Mouse (Mus musculus): Measurements from ENCODE around the gene Ivd. TPM values are rescaled to one million over a fixed set of nuclear protein-coding genes. Genes with fewer than 3 reads are reported as not detected.
A peak's percentile ranks its signal among the peaks of the same experiment; 100 is the strongest.

Ivd gene
- total and polyA plus RNA-seq, 3 experiments: 25.5 to 29.3 (median 27.6) TPM

DNA sequence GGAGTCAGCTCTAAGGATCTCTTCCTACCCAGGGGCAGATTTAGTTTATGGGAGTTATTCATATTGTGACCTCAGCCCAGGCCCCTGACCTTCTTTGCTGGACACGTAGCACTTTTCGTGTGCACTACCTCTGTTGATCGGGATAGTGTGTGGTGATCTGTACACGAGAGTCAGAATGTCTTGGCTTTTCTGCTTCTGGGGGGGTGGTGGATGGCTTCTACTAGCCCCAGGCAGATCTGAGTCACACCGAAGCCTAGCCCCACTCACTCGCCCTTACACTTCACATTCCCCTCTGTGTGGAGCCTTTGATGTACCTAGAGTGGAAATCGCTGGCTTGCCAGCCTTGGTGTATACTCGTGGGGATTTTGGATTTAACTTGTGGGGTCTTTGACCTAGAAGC lies 51.0 kb downstream of the Ivd start:
- in situ Hi-C loops (cut with MboI; ENCODE audit: low pct_ligation_motif_present, low pct_unique_long_range_greater_than_20kb, low sequenced_read_pairs): loop anchor here (5.0 kb wide), 1 partner anchor 65 kb away; no protein-coding TSS in a partner anchor
- no peak overlapping the region for H3K27ac ChIP-seq (ENCODE audit: insufficient read depth, low read depth)

DNA sequence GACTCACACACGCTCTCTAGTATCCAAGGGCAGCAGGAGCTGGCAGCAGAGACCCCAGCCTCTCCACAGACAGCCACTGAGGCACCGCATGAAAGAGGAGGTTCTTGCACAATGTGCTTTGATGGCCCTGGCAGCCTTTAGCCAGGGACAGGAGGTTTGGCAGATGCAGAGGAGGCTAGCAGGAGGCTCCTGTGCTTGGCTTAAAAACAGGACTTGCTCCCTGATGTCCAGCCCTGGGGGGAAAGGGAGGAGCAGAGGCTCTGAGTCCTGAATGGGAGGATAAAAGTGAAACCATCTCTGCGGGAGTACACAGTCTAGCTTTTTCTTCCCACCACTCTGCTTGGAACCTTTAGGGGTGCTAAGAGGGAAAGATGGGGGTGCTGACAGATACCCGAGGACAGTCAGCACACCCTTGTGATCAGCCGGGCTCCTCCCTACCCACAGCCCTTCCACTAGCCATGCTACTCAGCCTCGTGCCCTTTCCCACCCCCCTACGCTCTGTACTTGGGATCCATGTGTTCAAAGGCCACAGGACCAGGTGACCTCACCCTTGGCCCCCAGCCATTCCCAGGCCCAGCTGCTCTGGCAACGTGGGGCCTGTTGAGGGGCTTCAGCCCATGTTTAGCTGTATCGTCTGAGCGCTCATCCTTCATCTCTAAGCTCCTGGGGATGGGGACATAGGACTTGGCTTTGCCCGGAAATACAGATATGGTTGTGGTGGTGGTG lies 52.0 kb downstream of the Ivd start:
- H3K4me2 ChIP-seq (ENCODE audit: insufficient read depth, low read depth, poor library complexity, severe bottlenecking): no peak overlapping the region
- in situ Hi-C loops (cut with MboI; ENCODE audit: low pct_ligation_motif_present, low pct_unique_long_range_greater_than_20kb, low sequenced_read_pairs) (loop anchor here (5.0 kb wide), 1 partner anchor 64 kb away; no protein-coding TSS in a partner anchor), dilution Hi-C loops (cut with MboI; ENCODE audit: extremely low pct_ligation_motif_present, extremely low pct_unique_long_range_greater_than_20kb, low sequenced_read_pairs) (no loop called here)

More for the DNA sequence above, 51.0 kb downstream of the Ivd start:
- Histone ChIP-seq H3K4me3 (replicated peaks in 1 of 3; ENCODE audit: low read depth in 2 of 3, low read length in 2 of 3, poor library complexity in 1 of 3) (no peak overlapping the region), H3K9me3 (replicated peaks; ENCODE audit: low read length) (no peaks in the 10 kb centered on the region), H3K36me3 (replicated peaks in 1 of 2; ENCODE audit: control insufficient read depth in 1 of 2, insufficient read depth in 1 of 2, low read length in 1 of 2) (peaks cover 15 to 51% of the 10 kb centered on the region in 2 experiments), H3K4me2 (ENCODE audit: insufficient read depth, low read depth, poor library complexity, severe bottlenecking) (no peak overlapping the region), H3K27me3 (replicated peaks) (no peaks in the 10 kb centered on the region), H3K9ac (ENCODE audit: insufficient read depth, low read depth) (no peak overlapping the region), H3K79me2 (replicated peaks; ENCODE audit: control insufficient read depth, extremely low read depth, insufficient read depth, poor library complexity, severe bottlenecking) (peaks cover 99% of the 10 kb centered on the region), H3K4me1 (ENCODE audit: control insufficient read depth in 1 of 2, insufficient read depth in 2 of 2) (peaks cover 76 to 98% of the 10 kb centered on the region in 2 experiments)
- TF ChIP-seq BHLHE40 (IDR thresholded peaks at IDR 0.05; ENCODE audit: low read depth, low read length) (no peak), ZMIZ1 (IDR thresholded peaks at IDR 0.05; ENCODE audit: low read depth, low read length) (no peak), HCFC1 (IDR thresholded peaks at IDR 0.05; ENCODE audit: low read depth, low read length) (no peak), USF2 (conservative IDR thresholded peaks at IDR 0.05; ENCODE audit: low read depth, low read length) (no peak), GABPA (IDR thresholded peaks at IDR 0.05; ENCODE audit: insufficient replicate concordance, low read depth, low read length) (no peak), SMC3 (IDR thresholded peaks at IDR 0.05; ENCODE audit: low read depth, low read length) (no peak), ZKSCAN1 (IDR thresholded peaks at IDR 0.05; ENCODE audit: borderline replicate concordance, low read depth, low read length) (no peak)
- dilution Hi-C loops (cut with MboI; ENCODE audit: extremely low pct_ligation_motif_present, extremely low pct_unique_long_range_greater_than_20kb, low sequenced_read_pairs): no loop called here
- no peak for DNase-seq (ENCODE audit: extremely low read depth)

DNA sequence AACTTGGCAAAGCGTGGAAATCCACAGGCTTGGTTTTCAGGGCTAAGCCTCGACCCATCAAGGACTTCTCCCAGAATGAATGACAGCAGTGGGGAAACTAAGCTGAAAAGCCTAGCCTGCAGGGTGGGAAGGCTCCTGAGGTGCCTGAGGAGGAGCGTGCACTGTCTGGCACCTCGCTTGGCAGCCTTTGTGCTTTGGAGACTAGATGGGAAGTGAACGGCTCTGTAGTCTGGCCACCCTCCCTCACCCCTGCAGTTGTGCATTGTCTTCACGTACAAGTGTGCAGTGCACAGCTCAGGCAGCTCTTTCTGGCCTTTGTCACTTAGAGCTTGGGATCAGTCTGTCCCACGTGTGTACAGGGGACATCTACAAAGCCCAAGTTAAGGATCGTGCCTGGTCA lies 52.9 kb downstream of the Ivd start:
- dilution Hi-C loops (cut with MboI; ENCODE audit: extremely low pct_ligation_motif_present, extremely low pct_unique_long_range_greater_than_20kb, low sequenced_read_pairs): no loop called here
- Histone ChIP-seq H3K9me3 (replicated peaks; ENCODE audit: low read length) (no peaks in the 10 kb centered on the region), H3K27ac (ENCODE audit: insufficient read depth, low read depth) (0 out of 2 replicates have a peak overlapping the region, but pooled peaks have one; percentile 0), H3K4me1 (ENCODE audit: control insufficient read depth in 1 of 2, insufficient read depth in 2 of 2) (peaks cover 76 to 98% of the 10 kb centered on the region in 2 experiments), H3K9ac (ENCODE audit: insufficient read depth, low read depth) (no peak overlapping the region), H3K79me2 (replicated peaks; ENCODE audit: control insufficient read depth, extremely low read depth, insufficient read depth, poor library complexity, severe bottlenecking) (peaks cover 96% of the 10 kb centered on the region), H3K4me3 (replicated peaks in 1 of 3; ENCODE audit: low read depth in 2 of 3, low read length in 2 of 3, poor library complexity in 1 of 3) (no peak overlapping the region), H3K27me3 (replicated peaks) (no peaks in the 10 kb centered on the region), H3K4me2 (ENCODE audit: insufficient read depth, low read depth, poor library complexity, severe bottlenecking) (no peak overlapping the region), H3K36me3 (replicated peaks in 1 of 2; ENCODE audit: control insufficient read depth in 1 of 2, insufficient read depth in 1 of 2, low read length in 1 of 2) (peaks cover 26 to 65% of the 10 kb centered on the region in 2 experiments)
- no peak for DNase-seq (ENCODE audit: extremely low read depth)
- in situ Hi-C loops (cut with MboI; ENCODE audit: low pct_ligation_motif_present, low pct_unique_long_range_greater_than_20kb, low sequenced_read_pairs): loop anchor here (5.0 kb wide), 1 partner anchor 63 kb away; no protein-coding TSS in a partner anchor
- TF ChIP-seq MEF2A (IDR thresholded peaks at IDR 0.05; ENCODE audit: borderline replicate concordance, low read depth, low read length) (no peak), RCOR1 (conservative IDR thresholded peaks at IDR 0.05; ENCODE audit: low read depth, low read length) (no peak), MXI1 (IDR thresholded peaks at IDR 0.05; ENCODE audit: low read depth, low read length) (no peak), ZNF384 (IDR thresholded peaks at IDR 0.05; ENCODE audit: low read depth, low read length) (no peak), ETS1 (conservative IDR thresholded peaks at IDR 0.05; ENCODE audit: low read depth, low read length) (no peak), CTCF (conservative IDR thresholded peaks at IDR 0.05 in 1 of 2, IDR thresholded peaks at IDR 0.05 in 1 of 2; ENCODE audit: low read depth in 2 of 2, low read length in 2 of 2) (no peak), E2F4 (IDR thresholded peaks at IDR 0.05; ENCODE audit: insufficient replicate concordance, low read depth, low read length) (no peak)

More for the DNA sequence above, 52.0 kb downstream of the Ivd start:
- Histone ChIP-seq H3K36me3 (replicated peaks in 1 of 2; ENCODE audit: control insufficient read depth in 1 of 2, insufficient read depth in 1 of 2, low read length in 1 of 2) (peaks cover 19 to 56% of the 10 kb centered on the region in 2 experiments), H3K27me3 (replicated peaks) (no peaks in the 10 kb centered on the region), H3K4me1 (ENCODE audit: control insufficient read depth in 1 of 2, insufficient read depth in 2 of 2) (peaks cover 76 to 99% of the 10 kb centered on the region in 2 experiments), H3K9me3 (replicated peaks; ENCODE audit: low read length) (no peaks in the 10 kb centered on the region), H3K9ac (ENCODE audit: insufficient read depth, low read depth) (no peak overlapping the region), H3K4me3 (replicated peaks in 1 of 3; ENCODE audit: low read depth in 2 of 3, low read length in 2 of 3, poor library complexity in 1 of 3) (no peak overlapping the region), H3K79me2 (replicated peaks; ENCODE audit: control insufficient read depth, extremely low read depth, insufficient read depth, poor library complexity, severe bottlenecking) (peaks cover 98% of the 10 kb centered on the region), H3K27ac (ENCODE audit: insufficient read depth, low read depth) (no peak overlapping the region)
- DNase-seq (ENCODE audit: extremely low read depth): no peak
- TF ChIP-seq MXI1 (IDR thresholded peaks at IDR 0.05; ENCODE audit: low read depth, low read length) (no peak), RAD21 (IDR thresholded peaks at IDR 0.05; ENCODE audit: low read depth, low read length) (no peak), TBP (conservative IDR thresholded peaks at IDR 0.05; ENCODE audit: low read depth, low read length) (no peak), CHD1 (IDR thresholded peaks at IDR 0.05; ENCODE audit: low read depth, low read length) (no peak), SIN3A (IDR thresholded peaks at IDR 0.05; ENCODE audit: low read length) (no peak), USF2 (conservative IDR thresholded peaks at IDR 0.05; ENCODE audit: low read depth, low read length) (no peak), POLR2A (IDR thresholded peaks at IDR 0.05; ENCODE audit: low read depth, low read length) (no peak), RCOR1 (conservative IDR thresholded peaks at IDR 0.05; ENCODE audit: low read depth, low read length) (no peak)
